Comparison of ENCODE assay signal across 11 mouse cellular contexts in genomic region chr2:37811682-37812081, GRCm38 (mm10). TPM values are rescaled to one million over a fixed set of nuclear protein-coding genes. Genes with fewer than 3 reads are reported as not detected.
DNase-seq lines count a peak whose midpoint lies in the region; ATAC-seq and TF ChIP-seq lines count a peak whose summit lies in the region.
"Had no signal": no experiment of that assay in that cellular context is flagged by ENCODE, and none has a peak within 500 bp of the region (broad histone marks: within the 10 kb centered on the region; RNA-seq: fewer than 3 reads in every experiment).

No protein-coding gene starts in this region.

- no peak for TF ChIP-seq CTCF in left cerebral cortex, adult 2 months (IDR thresholded peaks at IDR 0.05)

- peak; percentile 61 for DNase-seq in cerebellum, adult 11 months
- peak; percentile 78 for DNase-seq in left cerebral cortex, postnatal 4 days
- no peak for DNase-seq in left cerebral cortex, adult 2 months (ENCODE audit: extremely low spot score in 1 of 2, low spot score in 2 of 2)
- peak; percentile 52 to 73 for DNase-seq in kidney, postnatal 4 days
- DNase-seq in testis, postnatal 14 days (ENCODE audit: low spot score): no peak
- no peak for DNase-seq in spleen, postnatal 14 days (ENCODE audit: low spot score in 2 of 2)
- DNase-seq: lung, postnatal 10 days had no signal

- no peak overlapping the region for H3K9ac ChIP-seq in forebrain, embryonic 12.5 days

- ATAC-seq in cerebellum, adult (ENCODE audit: insufficient number of reproducible peaks, low FRiP score, low TSS enrichment): no peak
- ATAC-seq in forebrain, embryonic 12.5 days (ENCODE audit: low FRiP score): no peak

- intact Hi-C loops in left cerebral cortex, postnatal 4 days (cut with DNase I): loop anchor here (10.0 kb wide), 2 partner anchors 113 to 783 kb away; no protein-coding TSS in a partner anchor
- intact Hi-C loops in left cerebral cortex, adult 2 months (cut with DNase I): loop anchor here (10.0 kb wide), 1 partner anchor 773 kb away; no protein-coding TSS in a partner anchor

- H3K9me3 ChIP-seq in forebrain, embryonic 12.5 days: no peaks in the 10 kb centered on the region

- no peak overlapping the region for H3K4me3 ChIP-seq in left cerebral cortex, adult 2 months
- no peak overlapping the region for H3K4me3 ChIP-seq in forebrain, embryonic 12.5 days (replicated peaks)
- H3K4me3 ChIP-seq: erythroblast, embryonic 14.5 days had no signal

- H3K4me2 ChIP-seq in forebrain, embryonic 12.5 days: no peak overlapping the region

- peaks cover 8% of the 10 kb centered on the region for H3K4me1 ChIP-seq in forebrain, embryonic 12.5 days

- WGBS in forebrain, embryonic 12.5 days: 67% methylated on average over 2 of the region's 2 CpGs

- H3K27ac ChIP-seq in left cerebral cortex, adult 2 months: no peak overlapping the region
- H3K27ac ChIP-seq in forebrain, embryonic 12.5 days: peak overlapping the region; percentile 53; the same call in 1 of the 2 replicates

- H3K36me3 ChIP-seq in forebrain, embryonic 12.5 days (replicated peaks): peaks cover 3% of the 10 kb centered on the region; the same call in 1 of the 2 replicates

- H3K27me3 ChIP-seq in forebrain, embryonic 12.5 days: peaks cover 4% of the 10 kb centered on the region; the same call in 1 of the 2 replicates

RNA-seq across cellular contexts. Expression of gene Crb2, which starts 35.6 kb away (rescaled TPM):
- total RNA-seq in left cerebral cortex, postnatal 4 days (2021): 1 to 10 TPM; 3.9 to 4.6 TPM
- 1 to 10 TPM; 2.9 to 4.4 TPM for total RNA-seq in left cerebral cortex, adult 2 months (2021)
- polyA plus RNA-seq in forebrain, embryonic 12.5 days (2016; fragmentation: Nextera tagmentation; extraction: Ambion mirVana): 24.8 and 24.9 TPM in 2 replicates
- total RNA-seq: hematopoietic stem cell, adult 5-6 weeks had no signal
- polyA plus RNA-seq: erythroblast, embryonic 14.5 days had no signal

Comparison
In these comparisons a context has a peak if more than half of its experiments do, and no peak if none do; other contexts are left out.
1. DNase-seq: peak in cerebellum, adult 11 months (single experiment), left cerebral cortex, postnatal 4 days (single experiment) and kidney, postnatal 4 days (2 of 2); none in left cerebral cortex, adult 2 months (0 of 2), testis, postnatal 14 days (single experiment) and spleen, postnatal 14 days (0 of 2).